Mouse (Mus musculus): ENCODE measurements at regions not wholly inside any gene's neighbourhood (a gene's known extent, or its start where the extent isn't known, plus 50 kb on each side); places are given as distances from the start of the nearest gene placed in this dataset.
A peak's percentile ranks its signal among the peaks of the same experiment; 100 is the strongest.

DNA sequence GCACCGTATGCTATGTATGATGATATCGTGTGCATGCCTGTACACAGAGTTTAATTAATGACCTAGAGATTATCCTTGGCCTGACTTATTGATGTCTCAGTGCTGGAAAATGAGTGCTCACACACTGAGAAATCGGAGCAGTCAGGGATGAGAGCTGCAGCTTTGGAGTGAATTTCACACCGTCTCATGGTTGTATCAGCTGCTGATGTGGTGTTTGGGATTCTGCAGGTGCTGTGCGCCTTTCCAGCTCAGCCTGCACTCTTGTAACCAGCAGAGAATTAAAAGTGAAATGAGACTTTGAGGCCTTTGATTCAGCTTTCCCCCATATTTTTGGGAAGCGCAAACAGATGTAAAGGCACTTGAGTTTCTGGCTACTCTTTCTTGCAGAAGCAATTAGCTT lies 100.6 kb upstream of the Fam92a start:
- no peak for DNase-seq (ENCODE audit: low spot score in 2 of 2)

DNA sequence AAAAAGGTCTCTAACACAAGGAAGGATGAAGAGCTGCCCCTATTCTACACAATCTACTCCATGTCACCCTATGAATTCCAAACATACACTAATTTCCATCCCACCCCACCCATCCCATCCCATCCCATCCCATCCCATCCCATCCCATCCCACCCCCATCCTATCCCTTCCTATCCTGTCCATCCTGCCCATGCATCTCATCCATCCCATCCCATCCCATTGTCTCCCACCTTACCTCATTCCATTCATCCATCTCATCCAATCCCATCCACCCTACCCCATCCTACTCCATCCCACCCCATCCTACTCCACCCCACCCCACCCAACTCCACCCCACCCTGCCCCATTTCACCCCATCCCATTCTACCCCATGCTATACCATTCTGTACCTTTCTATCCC lies 91.9 kb upstream of the Fam92a start:
- DNase-seq (ENCODE audit: low spot score in 2 of 2): no peak

DNA sequence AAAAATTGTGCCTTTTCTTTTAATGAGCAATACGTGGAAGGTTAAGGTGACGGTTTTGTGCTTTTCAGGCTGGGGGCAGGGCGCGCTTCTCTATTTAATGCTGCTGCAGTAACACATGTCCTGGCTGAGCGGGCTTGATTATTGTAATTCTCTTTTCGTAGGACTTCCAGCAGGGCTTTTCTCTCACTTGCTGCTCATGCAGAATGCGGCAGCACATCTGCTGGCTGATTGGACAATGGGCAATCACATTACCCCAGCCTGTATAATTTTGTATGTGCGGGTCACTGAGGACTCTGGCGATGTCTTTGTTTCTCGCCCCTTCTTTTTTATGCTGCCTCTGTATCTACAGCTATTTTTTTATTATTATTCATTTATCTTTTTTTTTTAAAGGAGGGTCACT lies 91.4 kb upstream of the Fam92a start:
- no peak for DNase-seq (ENCODE audit: low spot score in 2 of 2)

DNA sequence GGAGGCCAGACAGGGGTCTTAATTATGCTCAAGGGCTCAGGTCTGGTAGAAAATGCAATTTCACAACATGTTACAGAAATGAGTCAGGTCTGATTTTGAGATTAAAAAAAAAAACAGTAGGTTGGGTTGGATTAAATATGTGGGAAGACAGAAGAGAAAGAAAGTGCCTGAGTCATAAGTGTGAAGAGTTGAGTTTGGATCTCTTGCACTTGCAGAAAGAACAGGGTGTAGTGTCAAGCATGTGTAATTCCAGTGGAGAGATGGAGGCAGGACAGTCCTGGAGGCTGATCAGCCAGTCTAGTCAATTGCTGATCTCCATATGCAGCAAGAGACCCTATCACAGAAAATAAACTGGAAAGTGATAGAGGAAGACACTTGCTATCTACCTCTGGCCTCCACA lies 76.2 kb upstream of the Fam92a start:
- no peak for DNase-seq (ENCODE audit: low spot score in 2 of 2)

DNA sequence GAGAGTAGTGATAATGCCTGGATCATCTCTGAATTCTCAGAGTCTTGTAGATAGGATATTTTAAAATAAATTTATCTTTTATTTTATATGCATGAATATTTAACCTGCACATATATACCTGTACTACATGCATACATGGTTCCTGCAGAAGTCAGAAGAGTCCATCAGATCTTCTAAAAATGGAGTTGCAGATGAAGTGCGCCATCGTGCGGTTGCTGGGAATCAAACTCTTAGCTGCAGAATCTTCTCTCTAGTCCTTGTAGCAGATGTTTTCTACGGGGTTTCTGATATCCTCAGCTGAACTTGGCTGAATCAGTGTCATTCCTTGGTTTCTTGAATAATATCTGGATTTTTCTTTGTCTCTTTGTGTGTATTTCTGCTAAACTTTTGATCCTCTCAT lies 74.8 kb upstream of the Fam92a start:
- DNase-seq (ENCODE audit: low spot score in 2 of 2): no peak

DNA sequence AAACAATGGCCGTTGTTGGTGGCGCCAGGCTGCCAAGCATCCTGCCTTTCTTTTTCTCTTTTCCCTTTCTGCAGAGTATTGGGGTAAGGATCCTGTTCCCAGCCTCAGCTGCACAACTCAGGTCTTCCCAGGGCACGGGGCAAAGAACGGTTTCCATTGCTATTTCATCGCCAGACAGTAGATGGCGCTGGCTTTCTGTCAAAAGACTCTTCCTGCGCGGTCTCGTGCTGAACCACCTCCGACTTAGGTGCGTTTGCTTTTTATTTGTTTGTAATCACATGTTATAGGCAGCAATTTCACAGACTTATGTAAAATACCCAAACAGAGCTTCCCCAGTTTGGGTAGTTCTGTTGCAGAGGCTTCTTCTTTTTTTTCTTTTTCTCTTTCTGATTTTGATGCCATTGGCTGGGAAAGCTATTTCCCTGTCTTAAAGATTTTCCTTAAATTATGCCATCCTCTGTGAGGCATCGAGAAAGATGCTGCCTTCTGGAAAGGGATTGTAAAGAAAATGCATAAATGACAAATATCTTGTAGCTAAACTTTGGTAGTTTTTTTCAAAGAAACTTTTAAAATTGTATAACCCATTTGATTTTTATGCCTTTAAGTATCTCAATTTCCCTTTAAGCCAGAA lies 69.2 kb upstream of the Fam92a start:
- peak; percentile 22 to 31 for DNase-seq (ENCODE audit: low spot score in 2 of 2)

DNA sequence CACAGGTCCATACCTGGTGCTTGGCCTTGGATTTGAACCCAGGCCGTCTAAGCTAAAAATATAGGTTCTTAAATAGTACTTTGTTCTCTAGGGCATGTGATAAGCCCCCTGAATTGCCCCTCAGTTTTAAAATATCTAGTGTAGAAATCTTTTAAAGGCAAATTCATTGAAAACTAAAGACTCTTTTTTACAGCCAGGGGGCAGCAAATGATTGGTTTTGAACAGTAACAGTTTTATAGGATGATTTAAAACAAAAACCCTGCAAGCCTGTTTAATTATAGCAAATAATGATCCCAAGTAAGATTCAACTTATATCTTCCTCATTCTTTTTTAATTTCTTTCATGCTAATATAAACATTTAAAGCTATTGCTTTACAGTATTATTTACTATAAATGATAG lies 58.9 kb upstream of the Fam92a start:
- no peak for DNase-seq (ENCODE audit: low spot score in 2 of 2)
